Mouse (Mus musculus): ENCODE data around the gene Clasp1.

Clasp1 gene

DNA sequence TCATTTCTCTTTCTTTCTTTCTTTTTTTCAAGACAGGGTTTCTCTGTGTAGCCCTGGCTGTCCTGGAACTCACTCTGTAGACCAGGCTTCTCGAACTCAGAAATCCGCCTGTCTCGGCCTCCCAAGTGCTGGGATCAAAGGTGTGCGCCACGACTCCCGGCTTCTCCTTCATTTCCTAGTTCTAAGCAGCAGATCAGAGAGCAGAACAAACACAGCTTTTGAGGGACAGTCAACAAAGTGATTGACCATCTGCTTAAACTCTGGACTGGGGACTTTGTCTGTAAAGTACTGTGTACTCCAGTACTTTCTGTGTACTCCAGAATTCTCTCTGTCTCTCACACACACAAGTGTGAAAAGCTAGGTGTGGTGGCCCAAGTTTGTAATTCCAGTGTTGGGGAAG lies 14.1 kb downstream of the Clasp1 start:
- DNase-seq (ENCODE audit: inconsistent ontology term): no peak

- DNase-seq (ENCODE audit: inconsistent ontology term): no peak
Measured at GRCm38 (mm10) chr1:118403440-118403839, 14.6 kb downstream of the Clasp1 start.

GRCm38 (mm10) chr1:118407586-118408250 lies 18.9 kb downstream of the Clasp1 start:
- no peak for DNase-seq (ENCODE audit: inconsistent ontology term)

DNA sequence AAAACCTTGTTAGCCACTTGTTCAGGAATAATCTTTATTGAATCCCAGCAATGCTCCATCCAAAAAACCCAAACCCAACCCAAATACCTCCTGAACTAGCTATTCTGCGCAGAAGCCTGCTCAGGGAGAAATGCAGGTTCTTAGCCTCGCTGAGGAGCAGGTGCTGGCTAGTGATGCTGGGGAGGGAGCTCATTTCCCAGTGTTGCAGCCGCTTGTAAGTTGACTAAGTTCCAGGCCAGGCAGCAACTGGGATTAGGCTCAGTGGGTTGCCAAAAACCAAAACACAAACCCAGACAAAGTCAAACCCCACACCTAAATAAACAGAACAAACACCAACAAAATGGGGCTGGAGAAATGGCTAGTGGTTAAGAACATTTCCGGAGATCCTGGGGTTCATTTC lies 20.4 kb downstream of the Clasp1 start:
- no peak for DNase-seq (ENCODE audit: inconsistent ontology term)

DNA sequence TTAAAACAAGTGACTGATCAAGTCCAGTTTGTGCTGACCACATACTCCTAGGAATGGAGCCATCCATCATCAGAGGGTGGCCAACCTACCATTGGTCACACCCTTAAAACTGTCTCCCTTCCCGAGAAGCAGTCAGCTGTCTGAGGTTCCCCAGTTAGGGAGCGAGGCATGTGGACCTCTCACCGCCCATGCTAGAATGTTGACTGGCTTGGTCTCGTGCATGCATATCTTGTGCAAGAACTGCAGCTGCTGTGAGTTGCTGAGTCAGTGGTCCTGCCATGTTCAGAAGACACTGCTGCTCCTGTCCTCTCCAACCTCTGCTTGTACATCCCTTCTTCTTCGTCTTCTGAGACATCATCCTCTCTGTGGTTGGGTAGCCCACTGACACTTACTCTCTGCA lies 22.0 kb downstream of the Clasp1 start:
- no peak for DNase-seq (ENCODE audit: inconsistent ontology term)

DNA sequence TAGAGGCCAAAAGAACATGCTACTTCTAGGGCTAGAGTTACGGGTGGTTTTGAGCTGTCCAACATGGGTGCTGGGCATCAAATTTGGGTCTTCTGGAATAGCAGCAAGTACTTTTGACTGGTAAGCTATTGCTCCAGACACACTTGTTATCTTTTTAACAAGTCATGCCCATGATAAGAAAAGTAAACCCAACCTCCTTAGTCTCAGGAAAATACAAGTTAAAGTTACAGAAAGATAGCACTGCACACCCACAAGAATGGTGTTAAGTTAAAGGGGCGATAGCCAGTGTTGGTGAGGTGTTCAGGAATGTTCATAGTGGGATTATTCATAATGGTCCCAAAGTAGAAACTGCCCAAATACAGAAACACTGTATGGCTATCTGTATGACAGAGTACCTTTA lies 24.3 kb downstream of the Clasp1 start:
- DNase-seq (ENCODE audit: inconsistent ontology term): no peak

DNA sequence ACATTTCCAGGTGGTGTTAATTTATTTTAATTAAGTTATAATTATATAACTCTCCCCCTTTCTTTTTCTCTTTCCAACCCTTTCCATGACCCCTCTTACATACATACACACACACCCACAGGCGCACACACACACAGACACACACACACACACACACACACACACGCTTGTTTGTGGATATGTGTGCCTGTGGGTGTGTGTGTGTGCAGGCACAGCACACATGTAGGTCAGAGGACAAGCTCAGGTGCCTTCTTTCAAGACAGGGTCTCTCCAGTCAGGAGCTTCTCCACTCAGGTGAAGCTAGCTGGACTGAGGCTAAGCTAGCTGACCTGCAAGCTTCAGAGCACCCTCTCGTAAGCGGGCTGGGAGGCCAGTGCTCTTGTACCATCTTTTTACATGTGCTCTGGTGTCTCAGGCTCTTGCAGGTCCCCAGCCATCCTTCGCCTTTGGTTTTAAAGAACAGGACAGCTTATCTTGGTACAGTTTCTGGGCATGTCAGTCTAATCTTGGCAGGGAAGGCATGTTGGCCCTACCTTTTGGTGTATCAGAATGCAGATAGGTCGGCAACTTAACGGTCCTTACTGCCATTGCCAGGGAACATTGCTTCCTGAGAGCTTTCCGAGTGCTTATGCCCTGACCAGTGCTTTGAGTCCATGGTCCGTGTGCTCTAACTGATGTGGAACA lies 28.3 kb downstream of the Clasp1 start:
- no peak for DNase-seq (ENCODE audit: inconsistent ontology term)

DNA sequence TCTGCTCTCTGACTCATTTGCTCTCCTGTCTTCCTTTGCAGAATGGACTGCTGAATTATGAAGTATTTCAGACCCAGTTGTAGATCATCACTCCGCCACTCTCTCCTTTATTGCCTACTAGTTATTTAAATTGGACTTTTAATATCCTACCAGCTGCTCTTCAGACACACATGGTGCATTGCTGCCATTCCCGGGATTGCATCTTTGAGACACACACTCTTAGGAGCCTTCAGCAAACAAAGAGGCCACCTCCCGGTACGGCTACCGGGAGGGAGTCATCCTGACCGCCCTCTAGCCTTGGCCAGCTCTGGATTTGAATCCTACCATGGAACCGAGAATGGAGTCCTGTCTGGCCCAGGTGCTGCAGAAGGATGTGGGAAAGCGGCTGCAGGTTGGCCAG lies 30.5 kb downstream of the Clasp1 start:
- no peak for DNase-seq (ENCODE audit: inconsistent ontology term)

GRCm38 (mm10) chr1:118421149-118421548 lies 32.3 kb downstream of the Clasp1 start:
- no peak for DNase-seq (ENCODE audit: inconsistent ontology term)

DNA sequence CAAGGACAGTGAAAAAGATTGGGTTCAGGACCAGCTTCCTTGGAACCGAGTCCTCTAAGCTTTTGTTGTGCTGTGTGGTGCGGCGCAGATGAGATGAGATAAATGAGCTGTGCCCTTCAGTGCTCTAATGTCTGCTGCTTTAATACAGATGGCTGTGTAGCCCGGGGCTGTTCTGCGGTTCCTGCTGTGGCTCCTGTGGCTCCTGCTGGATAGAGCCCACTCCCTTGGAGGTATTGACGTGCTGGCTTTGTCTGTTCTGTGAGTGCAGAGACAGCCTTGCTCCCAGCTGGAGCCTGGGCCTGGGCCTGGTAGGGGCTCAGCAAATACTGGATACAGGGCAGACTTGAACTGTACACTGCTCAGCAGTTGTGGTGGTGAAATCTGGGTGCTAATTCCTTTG lies 34.0 kb downstream of the Clasp1 start:
- DNase-seq (ENCODE audit: inconsistent ontology term): no peak

DNA sequence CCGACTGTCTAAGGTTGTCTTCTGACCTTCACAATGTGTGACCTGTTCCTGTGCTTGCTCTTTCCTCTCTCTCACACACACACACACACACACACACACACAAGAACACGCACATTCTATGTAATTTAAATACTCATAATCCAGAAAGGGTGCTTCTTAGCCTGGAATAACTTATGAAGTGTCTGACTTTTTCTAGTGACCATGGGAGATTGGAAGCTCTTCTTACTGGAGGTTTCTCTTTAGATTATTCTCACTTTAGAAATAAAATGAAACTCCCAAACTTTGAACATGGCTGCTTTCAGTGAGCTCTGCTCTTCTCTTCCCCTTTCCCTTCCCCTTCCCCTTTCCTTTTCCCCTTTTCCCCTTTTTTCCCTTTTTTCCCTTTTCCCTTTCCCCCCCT lies 37.1 kb downstream of the Clasp1 start:
- no peak for DNase-seq (ENCODE audit: inconsistent ontology term)

DNA sequence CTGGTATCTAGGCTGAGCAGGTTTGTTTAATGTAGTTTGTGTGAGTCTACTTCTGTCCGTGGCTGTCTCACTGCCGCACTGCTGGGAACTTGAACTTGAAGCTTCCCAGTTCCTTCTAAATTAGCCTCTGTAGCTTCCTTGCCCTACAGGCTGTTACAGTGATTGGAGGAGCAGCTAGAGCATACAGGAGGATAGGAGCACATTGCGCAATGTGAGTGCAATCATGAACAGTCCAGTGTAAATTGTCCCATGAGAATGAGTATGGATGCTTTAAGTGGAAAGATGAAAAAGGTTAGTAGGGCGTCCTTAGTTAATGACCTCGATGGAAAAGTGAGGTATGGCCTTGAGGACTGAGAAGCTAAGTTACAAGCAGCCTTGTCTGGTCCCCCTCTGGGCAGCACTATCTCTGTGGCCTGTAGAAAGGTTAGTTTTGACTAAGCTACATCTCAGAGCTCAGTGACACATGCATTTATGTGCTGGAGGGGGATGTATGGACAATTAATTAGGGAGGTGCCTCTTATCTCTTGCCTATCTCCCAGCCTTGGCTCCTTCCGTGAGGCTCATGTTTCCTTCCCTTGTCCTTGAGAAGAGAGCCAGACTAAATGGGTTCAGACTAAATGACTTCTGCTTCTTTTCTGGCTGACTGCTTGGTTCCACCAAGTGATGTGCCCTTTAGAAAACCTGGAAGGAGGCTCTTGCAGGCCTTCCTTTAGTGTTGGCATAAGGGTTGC lies 39.7 kb downstream of the Clasp1 start:
- DNase-seq (ENCODE audit: inconsistent ontology term): no peak

DNA sequence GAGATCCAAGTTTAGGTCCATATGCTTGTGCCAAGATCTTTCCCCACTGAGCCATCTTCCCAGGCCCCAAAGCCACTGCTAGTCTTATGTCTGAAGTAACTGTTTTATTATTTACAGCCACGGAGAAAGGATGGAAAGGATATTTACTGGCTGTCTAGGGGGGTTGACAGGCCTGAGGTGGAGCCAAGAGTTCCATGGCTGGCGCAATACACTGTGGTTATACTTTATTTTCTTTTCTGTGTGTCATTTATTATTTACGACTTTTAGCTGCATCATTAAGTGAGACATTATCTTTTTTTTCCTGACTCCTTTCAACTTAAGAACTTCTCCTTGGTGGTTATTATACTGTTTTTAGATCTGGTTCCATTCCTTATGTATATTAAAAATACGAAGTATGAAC lies 42.7 kb downstream of the Clasp1 start:
- no peak for DNase-seq (ENCODE audit: inconsistent ontology term)

DNA sequence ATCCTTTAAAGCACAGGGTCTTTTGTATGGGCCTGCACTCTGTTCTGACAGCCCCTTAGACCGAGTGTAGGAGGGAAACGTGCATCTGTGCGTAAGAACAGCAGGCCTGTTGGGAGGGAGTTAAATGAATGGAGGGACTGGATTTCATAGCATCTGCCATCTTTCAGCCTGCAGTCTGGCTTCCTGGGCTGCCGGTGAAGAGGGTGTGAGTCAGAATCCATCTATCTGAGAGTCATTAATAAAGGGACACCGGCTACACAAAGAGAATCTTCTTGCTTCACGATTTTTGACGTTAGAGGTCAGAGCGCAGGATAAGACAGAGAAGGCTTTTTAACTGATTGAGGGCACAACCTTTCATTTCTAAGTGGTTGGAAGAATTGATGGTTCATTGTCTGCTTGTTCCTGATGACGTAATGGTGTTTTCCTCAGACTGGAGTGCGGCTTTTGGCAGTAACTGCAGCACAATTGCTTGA lies 46.2 kb downstream of the Clasp1 start:
- peak; percentile 87 for DNase-seq (ENCODE audit: inconsistent ontology term)

GRCm38 (mm10) chr1:118437856-118438255 lies 49.0 kb downstream of the Clasp1 start:
- peak; percentile 93 for DNase-seq (ENCODE audit: inconsistent ontology term)

- DNase-seq (ENCODE audit: inconsistent ontology term): peak; percentile 60
Measured at GRCm38 (mm10) chr1:118438332-118438731, 49.5 kb downstream of the Clasp1 start.

DNA sequence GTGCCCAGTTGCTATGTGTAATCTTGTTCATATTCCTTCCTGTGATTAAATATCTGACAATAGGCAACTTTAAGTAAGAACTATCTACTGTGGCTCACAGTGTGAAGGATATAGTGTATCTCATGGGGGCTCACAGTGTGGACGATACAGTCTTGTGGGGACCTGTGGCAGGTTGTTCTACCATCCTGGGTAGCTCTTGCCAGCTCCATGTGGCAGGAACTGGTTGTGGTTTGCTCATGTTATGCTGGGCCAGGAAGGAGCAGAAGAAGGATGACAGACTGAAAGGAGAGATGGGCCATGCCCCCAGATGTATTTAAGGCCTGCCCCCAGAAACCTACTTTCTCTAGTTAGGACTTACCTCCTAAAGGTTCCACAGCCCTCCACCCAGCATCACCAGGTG lies 51.7 kb downstream of the Clasp1 start:
- no peak for DNase-seq (ENCODE audit: inconsistent ontology term)

DNA sequence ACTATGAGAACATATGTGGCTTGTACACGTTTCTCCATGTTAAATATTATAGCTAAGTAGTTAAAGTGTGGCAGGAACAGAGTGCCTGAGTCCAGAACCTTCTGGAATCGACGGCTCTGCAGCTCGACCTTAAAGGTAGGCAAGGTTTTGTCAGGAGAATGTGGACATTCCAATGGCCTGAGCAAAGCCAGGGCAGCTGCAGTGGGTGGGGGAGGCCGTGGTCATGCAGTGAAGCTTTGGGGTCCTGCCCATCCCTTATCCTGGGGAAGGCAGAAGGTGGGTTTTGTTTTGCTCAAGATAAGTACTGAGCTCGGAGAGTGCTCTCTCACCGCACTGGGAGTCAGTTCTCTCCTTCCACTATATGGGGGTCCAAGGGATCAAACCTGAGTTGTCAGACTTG lies 55.6 kb downstream of the Clasp1 start:
- no peak for DNase-seq (ENCODE audit: inconsistent ontology term)

DNA sequence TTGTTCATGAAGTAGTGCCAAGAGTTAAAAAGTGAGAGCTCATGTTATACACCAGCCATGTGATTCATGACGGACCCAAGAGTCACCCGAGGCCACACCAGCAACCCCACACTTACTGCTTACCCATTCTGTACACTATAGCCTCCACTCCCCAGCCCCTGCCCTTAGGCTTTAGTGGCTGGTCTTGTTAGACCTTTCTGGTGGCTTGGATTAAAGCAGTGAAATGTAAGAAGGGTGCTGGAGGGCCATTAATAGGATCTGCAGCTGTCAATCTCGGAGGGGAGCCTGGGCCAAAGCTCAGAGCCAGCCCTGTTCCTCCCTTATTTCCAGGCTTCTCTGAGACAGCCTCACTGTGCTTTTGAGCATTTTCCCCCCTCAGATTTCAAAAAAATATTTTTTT lies 56.1 kb downstream of the Clasp1 start:
- DNase-seq (ENCODE audit: inconsistent ontology term): no peak

- DNase-seq (ENCODE audit: inconsistent ontology term): peak; percentile 44
Measured at GRCm38 (mm10) chr1:118445441-118445840, 56.6 kb downstream of the Clasp1 start.

GRCm38 (mm10) chr1:118446006-118446405 lies 57.1 kb downstream of the Clasp1 start:
- DNase-seq (ENCODE audit: inconsistent ontology term): no peak

GRCm38 (mm10) chr1:118447131-118447530 lies 58.3 kb downstream of the Clasp1 start:
- DNase-seq (ENCODE audit: inconsistent ontology term): no peak

GRCm38 (mm10) chr1:118448214-118448613 lies 59.4 kb downstream of the Clasp1 start:
- no peak for DNase-seq (ENCODE audit: inconsistent ontology term)
